Mouse (Mus musculus): ENCODE data around the gene Lztfl1. TPM values are rescaled to one million over a fixed set of nuclear protein-coding genes. Genes with fewer than 3 reads are reported as not detected.
A peak's percentile ranks its signal among the peaks of the same experiment; 100 is the strongest.

Lztfl1 gene
- polyA plus RNA-seq (2014; fragmentation: Nextera tagmentation; extraction: Ambion mirVana) = 54.6 and 55.8 TPM in 2 replicates

DNA sequence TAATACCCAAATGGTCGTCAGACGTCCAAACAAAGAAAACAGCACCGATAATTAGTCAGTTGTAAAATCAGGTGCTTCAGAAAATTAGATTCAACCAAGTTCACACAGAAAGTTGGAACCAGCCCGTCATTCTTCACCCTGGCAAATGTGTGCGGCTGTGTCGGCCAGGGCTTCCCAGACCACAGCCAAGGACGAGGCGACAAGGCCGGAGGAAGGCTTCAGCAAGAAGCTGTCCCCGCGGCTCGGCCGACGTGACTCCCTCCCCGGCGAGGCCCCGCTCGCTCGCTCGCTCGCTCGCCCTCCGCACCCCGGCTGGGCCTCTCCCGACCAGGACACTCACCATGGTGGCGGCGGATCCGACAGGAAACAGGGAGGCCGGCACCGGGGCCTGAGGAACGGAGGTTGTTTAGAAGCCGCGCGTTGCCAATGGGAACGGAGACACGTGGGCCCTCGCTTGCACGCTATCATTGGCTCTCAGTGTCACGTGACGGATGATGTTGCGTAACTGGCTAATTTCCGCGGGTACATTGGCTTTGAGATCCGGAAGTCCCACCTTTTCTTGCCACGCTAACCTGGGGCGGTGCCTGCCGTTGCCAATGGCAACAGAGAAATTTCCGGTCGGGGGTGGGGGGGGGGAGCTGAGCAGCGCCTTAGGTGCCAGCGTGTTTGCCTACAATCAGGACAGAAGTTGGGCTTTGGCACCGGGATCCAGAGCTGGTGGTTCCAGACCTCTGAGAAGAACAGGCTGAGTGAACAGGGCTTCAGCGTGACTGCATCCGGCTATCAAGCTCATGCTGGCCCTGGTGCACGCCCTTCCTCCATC lies at the start of gene Lztfl1:
Lztfl1 (minus strand) TSS at position 512 of the 823 bp plus-strand sequence.
- H3K36me3 ChIP-seq (replicated peaks; ENCODE audit: control insufficient read depth, insufficient read depth) = peaks cover 1% of the 10 kb centered on the region
- peak within 1 kb of the TSS; percentile 92 for H3K4me3 ChIP-seq (replicated peaks; ENCODE audit: low read length)
- no peaks in the 10 kb centered on the region for H3K9me3 ChIP-seq (ENCODE audit: control insufficient read depth, low read length)
- peaks cover 8% of the 10 kb centered on the region; the same call in 1 of the 2 replicates for H3K4me1 ChIP-seq (replicated peaks; ENCODE audit: control insufficient read depth, insufficient read depth, low read length)
- under 1% methylated on average over 55 of the region's 55 CpGs for WGBS
- peak; percentile 100 for ATAC-seq (ENCODE audit: low FRiP score)
- H3K4me2 ChIP-seq (replicated peaks) = peak within 1 kb of the TSS; percentile 87
- peak within 1 kb of the TSS; percentile 88 for H3K9ac ChIP-seq
- no peaks in the 10 kb centered on the region for H3K27me3 ChIP-seq (ENCODE audit: control insufficient read depth, insufficient read depth, low read length)
- peak; percentile 99 for DNase-seq (ENCODE audit: low spot score)
- H3K27ac ChIP-seq = peak within 1 kb of the TSS; percentile 68

- H3K4me2 ChIP-seq (replicated peaks) = no peak overlapping the region
- H3K9me3 ChIP-seq (ENCODE audit: control insufficient read depth, low read length) = no peaks in the 10 kb centered on the region
- no peak overlapping the region for H3K27ac ChIP-seq
- WGBS = 88% methylated on average over 3 of the region's 3 CpGs
- H3K36me3 ChIP-seq (replicated peaks; ENCODE audit: control insufficient read depth, insufficient read depth) = no peaks in the 10 kb centered on the region
- ATAC-seq (ENCODE audit: low FRiP score) = no peak
- no peak overlapping the region for H3K9ac ChIP-seq
- H3K4me3 ChIP-seq (replicated peaks; ENCODE audit: low read length) = no peak overlapping the region
- no peaks in the 10 kb centered on the region for H3K4me1 ChIP-seq (replicated peaks; ENCODE audit: control insufficient read depth, insufficient read depth, low read length)
- H3K27me3 ChIP-seq (ENCODE audit: control insufficient read depth, insufficient read depth, low read length) = no peaks in the 10 kb centered on the region
- no peak for DNase-seq (ENCODE audit: low spot score)
Measured at GRCm38 (mm10) chr9:123766996-123767395, 49.5 kb upstream of the Lztfl1 start.

GRCm38 (mm10) chr9:123763771-123764170 lies 46.3 kb upstream of the Lztfl1 start:
- H3K27ac ChIP-seq = no peak overlapping the region
- H3K27me3 ChIP-seq (ENCODE audit: control insufficient read depth, insufficient read depth, low read length) = no peaks in the 10 kb centered on the region
- H3K4me2 ChIP-seq (replicated peaks) = no peak overlapping the region
- H3K4me1 ChIP-seq (replicated peaks; ENCODE audit: control insufficient read depth, insufficient read depth, low read length) = no peaks in the 10 kb centered on the region
- WGBS = 82% methylated on average over 3 of the region's 3 CpGs
- H3K9me3 ChIP-seq (ENCODE audit: control insufficient read depth, low read length) = no peaks in the 10 kb centered on the region
- H3K4me3 ChIP-seq (replicated peaks; ENCODE audit: low read length) = no peak overlapping the region
- DNase-seq (ENCODE audit: low spot score) (no peak), ATAC-seq (ENCODE audit: low FRiP score) (no peak)
- no peak overlapping the region for H3K9ac ChIP-seq
- H3K36me3 ChIP-seq (replicated peaks; ENCODE audit: control insufficient read depth, insufficient read depth) = no peaks in the 10 kb centered on the region

- H3K36me3 ChIP-seq (replicated peaks; ENCODE audit: control insufficient read depth, insufficient read depth) = no peaks in the 10 kb centered on the region
- 87% methylated on average over 4 of the region's 4 CpGs for WGBS
Measured at GRCm38 (mm10) chr9:123762886-123763285, 45.4 kb upstream of the Lztfl1 start.

GRCm38 (mm10) chr9:123760806-123761205 lies 43.3 kb upstream of the Lztfl1 start:
- no peak for DNase-seq (ENCODE audit: low spot score)
- WGBS = 87% methylated on average over 3 of the region's 3 CpGs
- no peak for ATAC-seq (ENCODE audit: low FRiP score)
- no peaks in the 10 kb centered on the region for H3K36me3 ChIP-seq (replicated peaks; ENCODE audit: control insufficient read depth, insufficient read depth)
- no peak overlapping the region for H3K4me3 ChIP-seq (replicated peaks; ENCODE audit: low read length)
- H3K27me3 ChIP-seq (ENCODE audit: control insufficient read depth, insufficient read depth, low read length) = no peaks in the 10 kb centered on the region
- H3K9me3 ChIP-seq (ENCODE audit: control insufficient read depth, low read length) = no peaks in the 10 kb centered on the region
- H3K9ac ChIP-seq = no peak overlapping the region
- no peak overlapping the region for H3K4me2 ChIP-seq (replicated peaks)
- no peaks in the 10 kb centered on the region for H3K4me1 ChIP-seq (replicated peaks; ENCODE audit: control insufficient read depth, insufficient read depth, low read length)
- no peak overlapping the region for H3K27ac ChIP-seq

More at GRCm38 (mm10) chr9:123762886-123763285, 45.4 kb upstream of the Lztfl1 start:
- DNase-seq (ENCODE audit: low spot score) (no peak), ATAC-seq (ENCODE audit: low FRiP score) (no peak)
- Histone ChIP-seq H3K4me2 (replicated peaks) (no peak overlapping the region), H3K27ac (no peak overlapping the region), H3K4me3 (replicated peaks; ENCODE audit: low read length) (no peak overlapping the region), H3K9ac (no peak overlapping the region), H3K4me1 (replicated peaks; ENCODE audit: control insufficient read depth, insufficient read depth, low read length) (no peaks in the 10 kb centered on the region), H3K9me3 (ENCODE audit: control insufficient read depth, low read length) (no peaks in the 10 kb centered on the region), H3K27me3 (ENCODE audit: control insufficient read depth, insufficient read depth, low read length) (no peaks in the 10 kb centered on the region)

- no peak overlapping the region for H3K4me2 ChIP-seq (replicated peaks)
- no peaks in the 10 kb centered on the region for H3K9me3 ChIP-seq (ENCODE audit: control insufficient read depth, low read length)
- H3K9ac ChIP-seq = no peak overlapping the region
- ATAC-seq (ENCODE audit: low FRiP score) (no peak), DNase-seq (ENCODE audit: low spot score) (no peak)
- H3K4me1 ChIP-seq (replicated peaks; ENCODE audit: control insufficient read depth, insufficient read depth, low read length) = no peaks in the 10 kb centered on the region
- WGBS = 83% methylated on average over 4 of the region's 4 CpGs
- no peak overlapping the region for H3K27ac ChIP-seq
- no peaks in the 10 kb centered on the region for H3K27me3 ChIP-seq (ENCODE audit: control insufficient read depth, insufficient read depth, low read length)
- H3K36me3 ChIP-seq (replicated peaks; ENCODE audit: control insufficient read depth, insufficient read depth) = no peaks in the 10 kb centered on the region
- no peak overlapping the region for H3K4me3 ChIP-seq (replicated peaks; ENCODE audit: low read length)
Measured at GRCm38 (mm10) chr9:123758645-123759044, 41.1 kb upstream of the Lztfl1 start.

GRCm38 (mm10) chr9:123758156-123758555 lies 40.7 kb upstream of the Lztfl1 start:
- no peak overlapping the region for H3K4me3 ChIP-seq (replicated peaks; ENCODE audit: low read length)
- 91% methylated on average over 1 of the region's 1 CpGs for WGBS
- no peaks in the 10 kb centered on the region for H3K9me3 ChIP-seq (ENCODE audit: control insufficient read depth, low read length)
- no peak overlapping the region for H3K9ac ChIP-seq
- no peaks in the 10 kb centered on the region for H3K27me3 ChIP-seq (ENCODE audit: control insufficient read depth, insufficient read depth, low read length)
- H3K4me2 ChIP-seq (replicated peaks) = no peak overlapping the region
- H3K4me1 ChIP-seq (replicated peaks; ENCODE audit: control insufficient read depth, insufficient read depth, low read length) = no peaks in the 10 kb centered on the region
- no peaks in the 10 kb centered on the region for H3K36me3 ChIP-seq (replicated peaks; ENCODE audit: control insufficient read depth, insufficient read depth)
- ATAC-seq (ENCODE audit: low FRiP score) (no peak), DNase-seq (ENCODE audit: low spot score) (peak; percentile 16)
- no peak overlapping the region for H3K27ac ChIP-seq

DNA sequence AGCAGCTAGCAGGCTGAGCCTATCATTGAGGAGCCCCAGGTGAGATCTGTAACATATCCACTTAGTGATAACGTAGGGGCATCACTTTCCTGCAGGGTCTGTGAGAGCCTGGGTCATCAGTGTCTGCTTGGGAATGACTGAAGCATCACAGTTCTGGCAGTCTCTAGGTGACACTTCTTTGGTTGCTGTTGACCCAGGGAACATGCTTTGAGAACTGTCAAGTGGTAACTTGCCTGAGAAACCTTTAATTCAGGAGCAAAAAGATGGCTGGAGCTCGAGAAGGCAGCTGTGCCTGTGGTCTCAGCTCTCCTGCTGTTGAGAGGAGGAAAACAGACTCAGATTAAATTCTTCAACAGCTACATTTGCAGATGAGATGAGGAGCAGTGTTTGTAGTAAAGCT lies 39.8 kb upstream of the Lztfl1 start:
- H3K36me3 ChIP-seq (replicated peaks; ENCODE audit: control insufficient read depth, insufficient read depth) = no peaks in the 10 kb centered on the region
- no peaks in the 10 kb centered on the region for H3K27me3 ChIP-seq (ENCODE audit: control insufficient read depth, insufficient read depth, low read length)
- DNase-seq (ENCODE audit: low spot score) (peak; percentile 14), ATAC-seq (ENCODE audit: low FRiP score) (no peak)
- no peak overlapping the region for H3K27ac ChIP-seq
- no peaks in the 10 kb centered on the region for H3K9me3 ChIP-seq (ENCODE audit: control insufficient read depth, low read length)
- no peak overlapping the region for H3K9ac ChIP-seq
- WGBS = 59% methylated on average over 2 of the region's 2 CpGs
- H3K4me1 ChIP-seq (replicated peaks; ENCODE audit: control insufficient read depth, insufficient read depth, low read length) = no peaks in the 10 kb centered on the region
- no peak overlapping the region for H3K4me2 ChIP-seq (replicated peaks)
- no peak overlapping the region for H3K4me3 ChIP-seq (replicated peaks; ENCODE audit: low read length)

- Histone ChIP-seq H3K9ac (no peak overlapping the region), H3K27me3 (ENCODE audit: control insufficient read depth, insufficient read depth, low read length) (no peaks in the 10 kb centered on the region), H3K4me2 (replicated peaks) (no peak overlapping the region), H3K9me3 (ENCODE audit: control insufficient read depth, low read length) (no peaks in the 10 kb centered on the region), H3K4me3 (replicated peaks; ENCODE audit: low read length) (no peak overlapping the region), H3K4me1 (replicated peaks; ENCODE audit: control insufficient read depth, insufficient read depth, low read length) (no peaks in the 10 kb centered on the region), H3K36me3 (replicated peaks; ENCODE audit: control insufficient read depth, insufficient read depth) (no peaks in the 10 kb centered on the region), H3K27ac (no peak overlapping the region)
- DNase-seq (ENCODE audit: low spot score) (no peak), ATAC-seq (ENCODE audit: low FRiP score) (no peak)
- whole genome bisulfite sequencing = 84% methylated on average over 3 of the region's 3 CpGs
Measured at GRCm38 (mm10) chr9:123756752-123757151, 39.3 kb upstream of the Lztfl1 start.
